Mouse (Mus musculus): ENCODE measurements at regions not wholly inside any gene's neighbourhood (a gene's known extent, or its start where the extent isn't known, plus 50 kb on each side); places are given as distances from the start of the nearest gene placed in this dataset.
A peak's percentile ranks its signal among the peaks of the same experiment; 100 is the strongest.

DNA sequence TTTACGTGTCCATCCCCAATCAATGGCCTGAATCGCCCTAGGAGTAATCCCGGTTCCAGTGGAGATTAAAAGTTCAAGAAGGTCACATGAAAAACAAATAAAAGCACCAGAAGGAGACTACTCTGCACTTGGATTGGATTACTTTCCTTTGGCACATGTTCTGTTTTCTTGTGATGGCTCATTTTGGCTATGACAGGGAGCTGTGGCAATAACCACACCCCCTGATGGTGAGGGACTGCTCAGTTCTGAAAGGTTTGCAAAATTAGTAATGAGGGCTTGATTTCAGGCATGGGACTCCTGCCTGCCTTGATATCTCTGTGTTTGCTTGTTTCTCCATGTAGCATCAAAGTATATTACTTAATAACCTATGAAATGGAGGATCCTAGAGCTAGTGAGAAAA, 293.9 kb downstream of the Plk2 start:
- no peak for DNase-seq

DNA sequence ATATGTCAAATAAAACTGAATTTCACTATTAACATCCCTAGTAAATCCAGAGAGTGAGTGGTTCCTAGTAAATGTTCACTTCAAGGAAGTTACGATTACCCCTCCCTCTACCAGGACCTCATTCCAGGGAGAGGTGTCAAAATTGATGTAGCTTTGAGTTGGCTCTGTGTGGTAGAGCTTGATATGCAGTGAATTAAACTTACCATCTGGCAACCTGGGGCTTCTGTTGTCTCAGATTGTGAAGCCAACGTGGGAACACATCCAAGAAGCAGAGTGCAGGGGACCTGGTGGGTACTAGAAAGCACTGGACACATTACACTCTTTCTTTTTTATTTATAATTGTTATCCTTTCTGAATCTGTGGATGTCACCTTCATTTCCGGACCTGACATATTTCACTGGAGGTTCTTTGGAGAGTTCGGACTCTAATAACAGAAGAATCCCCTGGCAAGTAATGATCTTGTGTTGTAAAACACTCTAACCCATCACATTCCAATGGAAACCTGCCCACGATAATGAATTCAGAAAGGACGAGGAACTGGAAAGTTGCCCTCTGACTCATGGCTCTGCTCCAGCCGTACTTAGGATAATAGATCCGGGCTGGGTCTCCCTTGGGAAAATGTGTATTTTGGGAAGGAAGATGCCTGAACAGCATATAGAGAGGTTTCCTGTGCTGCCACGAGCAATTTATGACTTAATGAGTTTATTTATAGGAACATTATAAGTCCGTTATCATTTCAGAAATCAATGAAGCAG, 295.8 kb downstream of the Plk2 start:
- DNase-seq: peak; percentile 64 to 70

DNA sequence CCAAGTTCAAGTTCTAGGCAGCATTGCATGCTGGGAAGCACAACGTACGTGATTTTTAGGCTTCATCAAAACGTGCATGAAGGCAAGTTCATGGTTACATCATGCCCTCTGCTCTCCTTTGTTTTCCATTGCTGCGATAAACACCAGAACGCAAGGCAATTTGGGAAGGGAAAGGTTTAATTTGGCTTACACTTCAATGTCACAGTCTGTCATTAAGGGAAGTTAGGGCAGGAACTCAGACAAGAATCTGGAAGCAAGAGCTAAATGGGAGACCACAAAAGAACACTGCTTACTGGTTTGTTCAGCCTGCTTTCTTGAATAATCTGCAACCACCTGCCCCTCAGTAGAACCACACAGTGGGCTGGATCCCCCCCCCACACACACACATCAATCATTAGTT, 297.9 kb downstream of the Plk2 start:
- DNase-seq: no peak

DNA sequence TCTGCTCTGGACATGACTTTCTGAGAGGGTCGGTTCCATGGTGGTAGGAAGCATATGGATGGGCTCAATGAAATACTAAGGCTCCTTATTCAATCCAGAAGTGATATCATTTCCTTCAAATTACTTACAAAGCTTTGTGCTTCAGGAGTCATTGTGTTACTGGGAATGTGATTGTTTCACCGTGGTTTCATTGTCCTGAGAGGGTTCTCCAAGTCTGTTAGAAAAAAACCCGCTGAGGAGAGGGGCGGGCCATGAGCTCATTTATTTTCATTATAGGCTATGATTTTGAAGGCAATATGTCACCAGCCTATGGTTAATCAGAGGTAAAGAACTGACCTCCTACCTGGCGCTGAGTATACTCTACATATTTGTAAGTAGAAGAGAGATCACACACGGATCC, 300.0 kb downstream of the Plk2 start:
- DNase-seq: no peak

DNA sequence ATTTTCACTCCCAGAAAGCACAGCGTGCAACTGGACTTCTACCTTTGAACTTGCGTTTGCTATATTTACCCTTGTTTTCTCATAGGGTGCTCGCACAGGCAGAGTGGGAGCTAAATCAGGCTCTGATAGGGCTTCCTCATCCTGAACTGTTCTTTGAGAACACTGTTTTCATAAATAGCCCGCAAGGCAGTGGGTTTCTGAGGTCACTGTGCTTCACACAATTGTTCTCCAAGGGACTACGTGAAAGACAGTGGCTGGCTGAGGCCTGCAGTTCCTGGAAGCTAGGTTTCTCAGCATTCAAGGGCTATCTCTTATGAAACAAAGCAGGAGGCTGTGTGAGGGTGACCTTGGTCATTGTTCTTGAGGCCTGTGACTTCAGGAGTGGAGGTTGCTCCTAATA, 301.7 kb downstream of the Plk2 start:
- DNase-seq: peak; percentile 8 to 28

DNA sequence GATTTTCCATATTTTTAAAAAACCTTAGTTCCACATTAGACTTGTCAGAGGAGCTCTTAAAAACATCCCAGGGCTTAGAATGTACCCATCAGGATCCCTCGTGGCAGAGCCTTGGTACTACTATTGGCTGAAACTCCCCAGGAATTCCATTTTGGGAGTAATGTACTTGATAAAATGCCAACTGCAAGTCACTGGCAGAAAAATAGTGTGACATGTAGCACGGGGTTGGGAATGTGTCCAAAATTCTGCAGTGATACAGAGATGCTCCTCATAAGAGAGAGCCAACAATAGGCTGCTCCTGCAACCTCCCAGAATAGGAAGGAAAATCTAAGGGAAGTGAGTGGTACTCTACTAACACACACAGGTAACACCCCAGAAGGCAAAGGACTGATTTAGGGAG, 309.4 kb downstream of the Plk2 start:
- DNase-seq: peak; percentile 12 to 20

DNA sequence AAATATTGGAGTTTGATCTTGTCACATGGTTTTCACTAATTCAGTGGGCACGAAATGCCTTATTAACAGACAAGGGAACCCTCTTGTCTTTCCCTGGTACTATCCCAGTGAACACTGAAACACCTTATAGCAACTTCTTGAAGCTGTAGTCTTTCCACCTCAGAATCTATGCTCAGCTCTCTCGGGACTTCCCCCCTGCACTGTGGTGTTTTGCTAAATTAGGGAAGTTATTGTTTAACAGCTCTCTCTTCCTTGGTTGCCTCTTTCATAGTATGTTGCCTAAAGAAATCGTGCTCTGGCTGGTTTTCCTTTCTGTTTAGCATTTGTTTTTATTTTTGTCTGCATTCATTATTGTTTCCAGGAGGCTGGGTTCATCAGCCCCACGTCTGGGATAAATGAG, 316.0 kb downstream of the Plk2 start:
- DNase-seq: no peak

DNA sequence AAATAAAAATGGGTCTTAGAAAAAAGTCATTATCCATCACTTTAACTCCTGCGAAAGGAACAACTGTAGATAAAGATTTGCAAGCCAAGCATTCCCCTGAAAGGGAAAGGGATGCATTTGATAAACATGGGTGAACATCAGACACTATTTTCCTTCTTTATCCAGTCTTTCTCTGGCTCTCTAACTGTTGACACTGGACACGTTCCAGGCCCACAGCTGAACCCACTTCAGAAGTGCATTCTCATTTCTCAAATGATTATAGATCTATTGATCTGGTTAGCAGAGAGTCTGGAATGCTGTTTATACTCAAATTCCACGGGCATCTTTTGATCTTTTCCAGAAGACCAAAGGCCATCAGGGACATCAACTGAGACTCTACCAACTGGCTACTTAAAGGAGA, 317.7 kb downstream of the Plk2 start:
- DNase-seq: no peak

DNA sequence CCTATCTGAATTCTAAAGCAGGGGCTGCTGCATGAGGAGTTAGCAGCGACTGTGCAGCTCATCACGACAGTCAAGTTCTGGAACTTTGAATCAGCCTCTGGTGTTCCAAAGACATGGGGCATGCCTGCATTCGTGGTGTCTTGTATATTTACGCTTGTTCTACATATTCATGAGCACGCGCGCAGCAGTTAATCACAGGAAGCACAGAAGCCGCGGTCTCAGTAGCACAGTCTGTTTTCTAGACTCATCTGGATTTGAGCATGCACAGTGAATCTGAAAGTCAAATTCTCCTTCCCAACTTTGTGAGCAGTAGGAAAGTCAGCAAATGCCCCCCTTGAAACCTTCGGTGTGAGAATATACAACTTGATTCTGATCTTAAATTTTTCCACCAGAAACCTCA, 327.3 kb downstream of the Plk2 start:
- DNase-seq: no peak

DNA sequence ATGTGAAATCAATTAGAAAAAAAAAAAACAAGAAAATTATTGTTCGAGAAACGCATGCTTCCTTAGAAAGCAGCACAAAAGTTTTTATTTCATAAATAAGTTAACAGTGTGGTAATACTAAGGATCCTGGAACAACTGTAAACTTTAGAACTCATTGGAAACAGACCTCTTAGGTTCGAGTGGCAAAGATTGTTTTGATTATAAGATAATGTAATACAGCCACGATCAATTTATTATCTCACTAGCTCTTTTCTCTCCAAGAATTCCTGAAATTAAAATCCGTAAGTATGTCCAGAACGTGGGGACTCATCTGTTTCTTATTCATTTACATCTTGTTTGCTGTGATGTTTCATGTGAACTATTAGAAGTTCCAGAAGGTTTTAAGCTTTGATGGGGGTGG, 327.9 kb downstream of the Plk2 start:
- no peak for DNase-seq

DNA sequence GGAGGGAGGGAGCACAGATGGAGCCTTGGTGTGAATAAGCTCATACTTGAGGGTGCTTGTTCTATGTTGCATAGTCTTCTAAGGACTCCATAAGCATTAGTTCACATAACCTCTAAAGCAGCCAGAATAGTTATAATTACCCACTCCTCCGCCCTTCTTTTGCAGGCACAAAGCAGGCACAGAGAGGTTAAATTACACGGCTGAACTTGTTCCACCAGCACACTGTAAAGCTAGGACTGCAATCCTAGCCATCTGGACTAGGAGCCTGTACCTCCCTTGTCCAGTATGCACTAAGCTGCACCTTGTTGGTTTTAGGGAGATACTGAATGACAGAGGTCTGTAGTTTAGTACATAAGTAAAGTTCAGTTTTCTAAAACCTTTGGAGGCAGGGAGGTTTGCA, 330.0 kb downstream of the Plk2 start:
- DNase-seq: no peak

DNA sequence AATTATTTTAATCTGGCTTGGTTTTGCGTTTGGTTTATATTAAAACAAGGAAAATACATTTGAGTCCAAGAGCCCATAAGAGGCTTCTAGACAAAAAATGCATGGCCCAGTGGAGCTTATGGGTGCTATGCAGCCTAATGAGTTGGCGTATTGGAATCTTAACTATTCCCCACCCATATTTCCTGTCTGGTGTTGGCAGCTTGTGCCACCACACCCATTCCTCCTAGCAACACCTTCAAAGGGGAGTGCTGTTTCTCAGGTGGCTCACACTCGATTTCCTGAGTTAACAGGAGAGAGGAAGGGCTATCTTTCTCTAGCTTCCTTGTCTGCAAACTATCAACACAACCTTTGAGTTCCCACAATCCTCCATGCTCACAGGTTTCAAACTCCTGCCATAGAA, 331.0 kb downstream of the Plk2 start:
- no peak for DNase-seq

DNA sequence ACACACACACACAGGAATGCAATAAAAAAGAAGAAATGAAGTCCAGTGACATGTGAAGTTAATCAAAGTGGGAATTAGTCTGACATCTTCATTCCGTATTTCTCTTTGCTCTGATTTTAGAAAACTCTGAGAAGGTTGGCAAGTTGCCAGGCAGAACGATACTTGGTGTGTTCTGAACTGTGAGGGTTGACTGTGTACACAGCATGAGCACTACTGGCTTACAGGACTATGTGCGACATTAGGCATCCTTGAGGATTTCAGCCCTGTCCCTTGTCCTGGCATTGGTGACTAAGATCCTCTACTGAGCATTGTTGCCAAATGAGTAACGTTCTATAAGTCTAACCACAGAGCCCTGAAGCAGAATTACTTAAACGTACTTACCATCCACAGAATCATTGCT, 340.7 kb downstream of the Plk2 start:
- peak in 1 of 2 experiments; percentile 30 for DNase-seq

DNA sequence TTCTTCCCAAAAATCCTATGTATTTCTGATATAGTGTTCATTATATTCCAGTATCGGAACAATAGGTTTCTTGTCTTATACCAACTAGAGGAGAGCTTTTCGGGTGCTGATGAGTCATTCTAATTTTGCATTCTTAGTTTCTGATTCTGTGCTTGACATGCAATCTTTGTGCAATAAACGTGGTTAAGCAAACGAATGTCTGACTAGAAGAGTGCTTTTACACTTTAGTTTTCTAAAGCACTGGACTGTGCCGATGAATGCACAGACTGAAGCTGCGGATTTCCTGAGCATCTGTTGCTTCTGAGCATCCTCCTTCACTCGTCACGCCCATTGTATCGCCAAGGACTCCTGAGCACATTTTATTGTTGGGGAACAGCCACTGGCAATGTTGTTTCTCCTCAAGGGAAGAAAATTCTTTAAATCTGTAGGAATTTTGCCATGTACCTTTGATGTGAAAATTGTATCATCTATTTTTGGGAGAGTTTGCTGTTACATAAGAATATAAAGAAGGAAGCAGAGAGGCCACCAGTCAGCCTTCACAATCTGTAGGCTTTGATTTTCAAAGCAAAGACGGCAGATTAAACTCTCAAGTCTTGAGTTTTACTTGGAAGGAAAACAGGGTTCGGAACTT, 346.8 kb downstream of the Plk2 start:
- DNase-seq: no peak

DNA sequence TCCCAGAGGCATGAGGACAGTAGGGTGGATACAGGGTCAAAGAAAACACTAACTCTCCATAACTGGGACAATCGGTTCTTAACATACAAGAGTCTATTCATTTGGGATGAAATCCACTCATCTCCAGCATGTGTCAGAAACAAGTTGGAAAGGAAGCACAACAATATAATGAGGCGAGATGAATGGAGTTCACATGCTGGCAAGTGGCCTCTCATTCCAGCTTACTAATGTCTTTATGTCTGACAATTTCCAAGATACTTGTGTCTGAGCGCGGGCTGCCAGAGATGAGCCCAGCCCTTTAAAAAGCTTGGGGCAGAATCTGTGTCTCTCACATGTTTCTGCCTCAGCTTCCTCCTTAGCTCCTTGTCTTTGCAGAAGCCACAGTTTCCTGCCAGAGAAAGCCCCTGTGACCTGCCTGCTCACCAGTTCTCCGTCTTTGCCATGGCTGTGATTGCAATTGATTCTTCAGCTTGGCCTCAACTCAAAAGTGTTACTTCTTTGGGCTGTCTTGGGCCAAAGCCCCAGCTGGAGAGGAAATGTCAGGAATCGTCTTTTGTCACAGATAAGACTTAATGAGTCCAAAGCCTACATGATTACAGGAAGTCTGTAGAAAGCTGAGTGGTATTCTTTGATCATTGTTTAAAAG, 352.5 kb downstream of the Plk2 start:
- peak; percentile 23 to 27 for DNase-seq

DNA sequence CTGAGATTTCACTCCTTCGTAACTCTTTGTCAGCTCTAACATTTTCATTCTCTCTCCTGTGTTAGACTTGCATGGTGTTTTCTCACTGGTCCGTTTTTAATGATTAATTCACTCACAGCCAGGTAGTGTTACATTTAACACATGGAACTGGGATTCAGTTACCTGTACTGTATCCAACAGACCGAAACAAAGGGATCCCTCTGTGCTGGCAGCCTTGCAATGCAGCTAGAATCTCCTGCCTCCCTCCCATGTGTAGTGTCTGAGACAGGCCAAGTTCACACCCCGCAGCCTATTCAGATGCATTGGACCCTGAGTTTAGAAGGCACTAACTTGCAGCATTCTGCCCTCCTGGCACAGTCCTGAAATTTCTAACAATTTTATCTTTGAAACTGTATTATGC, 357.9 kb downstream of the Plk2 start:
- no peak for DNase-seq

DNA sequence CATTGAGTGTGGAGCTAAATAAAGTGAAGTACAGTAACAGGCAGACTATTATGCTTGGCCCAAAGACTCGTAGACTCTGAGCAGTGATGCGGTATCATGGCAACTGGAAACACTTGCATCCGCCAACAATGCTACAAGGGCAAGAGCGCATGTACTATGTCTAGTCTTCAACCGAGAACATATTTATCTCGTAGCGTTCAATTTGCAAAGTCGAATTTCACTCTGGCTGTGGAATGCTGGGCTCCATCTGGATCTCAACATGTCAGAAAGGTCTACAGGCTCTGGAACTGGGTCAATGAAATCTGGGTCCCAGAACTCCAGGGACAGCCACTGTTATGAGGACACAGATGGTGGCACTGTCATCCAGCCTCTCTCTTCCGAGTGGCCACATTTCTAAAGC, 359.7 kb downstream of the Plk2 start:
- no peak for DNase-seq

DNA sequence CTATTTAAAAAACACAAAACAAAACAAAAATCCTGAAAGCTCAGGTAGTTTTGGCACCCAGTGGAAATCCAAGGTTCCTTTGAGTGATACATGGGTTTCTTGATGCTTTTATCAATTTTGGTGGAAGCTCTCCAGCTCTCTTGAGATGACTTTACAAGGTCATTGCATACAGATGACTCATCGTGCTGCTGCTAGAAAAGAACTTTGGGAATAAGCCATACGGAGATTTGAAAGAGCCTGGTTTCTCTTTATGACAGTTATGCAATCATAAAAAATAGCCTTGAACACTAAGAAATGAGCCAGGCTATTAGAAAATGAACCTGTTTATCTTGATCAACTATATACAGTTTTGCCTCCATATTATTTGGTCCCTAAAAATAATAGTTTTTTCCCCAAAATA, 362.0 kb downstream of the Plk2 start:
- no peak for DNase-seq

DNA sequence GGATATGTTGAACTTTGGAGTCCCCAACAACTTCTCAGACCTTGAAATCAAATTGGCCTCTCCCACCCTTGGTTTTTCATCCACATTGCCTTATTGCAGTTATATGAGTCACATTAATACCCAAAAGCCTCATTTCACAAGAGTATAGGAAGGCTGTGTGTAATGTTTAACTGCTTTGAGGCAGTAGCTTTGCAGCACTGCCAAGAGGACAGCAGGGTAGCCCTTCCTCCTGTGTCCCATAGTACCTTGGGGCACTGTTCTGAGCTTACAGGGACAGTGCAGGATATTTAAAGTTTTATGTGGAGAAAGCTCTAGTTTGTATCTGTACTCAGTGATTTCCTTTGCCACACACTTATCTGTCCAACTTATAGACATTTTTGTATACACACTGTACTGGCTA, 374.4 kb downstream of the Plk2 start:
- no peak for DNase-seq

DNA sequence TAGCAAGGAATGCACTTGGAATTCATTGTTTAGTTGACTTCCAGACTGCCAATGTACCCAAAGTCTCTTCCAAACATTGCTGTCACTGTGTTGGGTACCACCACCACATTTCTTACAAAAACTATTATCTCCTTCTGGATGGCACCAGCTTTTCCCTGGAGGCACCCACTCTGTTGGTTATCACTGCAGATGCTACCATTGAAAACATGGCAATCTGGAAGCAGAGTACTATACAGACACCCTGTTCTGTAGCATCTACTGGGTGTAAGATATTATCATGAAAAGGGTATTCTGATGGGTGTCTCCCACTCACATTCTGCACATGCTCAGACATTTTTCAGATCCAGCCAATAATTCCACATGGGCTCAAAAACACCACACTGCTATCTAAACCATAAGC, 380.4 kb downstream of the Plk2 start:
- DNase-seq: no peak

DNA sequence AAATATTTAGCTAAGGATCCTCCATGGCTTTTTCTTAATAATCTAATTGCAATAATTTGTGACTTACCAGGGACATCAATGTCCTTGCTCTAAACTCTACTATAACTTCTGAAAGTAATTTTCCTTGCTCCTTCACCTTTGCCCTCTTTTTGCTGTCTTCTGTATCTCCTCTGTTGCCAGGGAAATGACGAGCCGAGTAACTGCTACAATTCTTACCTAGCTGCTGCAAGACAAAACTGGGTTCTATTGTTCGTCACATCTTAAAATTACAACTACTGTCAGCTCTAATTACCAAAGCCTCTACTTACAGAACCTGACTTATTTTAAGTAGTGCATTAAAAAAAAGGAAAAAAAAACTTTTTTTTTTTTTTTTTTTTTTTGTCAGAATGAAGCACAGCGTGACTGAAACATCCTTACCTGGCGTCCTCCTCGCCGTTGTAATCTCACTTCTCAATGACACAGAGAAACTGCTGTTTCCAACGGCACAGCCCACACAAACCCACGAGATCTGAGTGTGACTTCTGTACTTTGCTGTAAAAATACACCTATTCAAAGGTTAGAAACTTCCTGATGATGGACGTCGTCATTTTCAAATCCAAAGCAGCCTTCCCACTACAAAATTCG, 389.4 kb downstream of the Plk2 start:
- DNase-seq: no peak

DNA sequence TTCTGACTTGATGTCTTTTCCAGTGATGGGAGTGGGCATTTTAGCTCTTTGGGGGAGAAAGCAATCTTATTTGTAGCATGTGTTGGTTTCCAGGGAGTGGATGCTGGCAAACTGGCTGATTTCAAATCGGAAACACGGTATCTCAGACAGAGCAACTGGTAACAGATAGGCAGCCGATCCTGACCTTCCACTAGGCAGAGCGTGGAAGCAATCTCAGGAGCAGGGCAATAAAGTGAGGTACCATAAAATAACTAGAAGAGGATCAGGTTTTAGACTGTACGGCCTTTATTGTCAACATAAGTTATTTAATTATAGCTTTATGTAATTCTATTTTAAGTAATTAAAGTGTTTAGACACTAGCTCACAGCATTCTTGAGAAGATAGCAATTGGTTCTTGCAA, 390.0 kb downstream of the Plk2 start:
- DNase-seq: no peak

DNA sequence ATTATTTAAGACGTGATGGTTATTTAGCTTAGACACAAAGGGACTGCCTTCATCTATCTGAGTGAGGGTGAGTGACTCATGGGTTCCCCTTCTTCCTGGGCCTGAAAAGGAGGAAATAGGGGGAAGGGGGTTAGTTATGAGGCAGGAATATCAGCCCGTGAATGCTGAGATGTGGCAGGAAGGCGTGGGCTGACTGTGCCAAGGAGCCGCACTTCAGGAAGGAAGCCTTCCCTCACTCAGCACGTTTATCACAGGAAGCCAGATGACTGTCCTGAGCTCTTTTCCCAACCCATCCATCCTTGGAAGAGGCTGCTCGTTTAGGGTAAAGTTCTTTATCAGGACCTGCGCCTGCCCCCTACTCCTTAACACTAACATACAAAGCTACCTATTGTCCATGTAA, 403.5 kb downstream of the Plk2 start:
- DNase-seq: no peak

DNA sequence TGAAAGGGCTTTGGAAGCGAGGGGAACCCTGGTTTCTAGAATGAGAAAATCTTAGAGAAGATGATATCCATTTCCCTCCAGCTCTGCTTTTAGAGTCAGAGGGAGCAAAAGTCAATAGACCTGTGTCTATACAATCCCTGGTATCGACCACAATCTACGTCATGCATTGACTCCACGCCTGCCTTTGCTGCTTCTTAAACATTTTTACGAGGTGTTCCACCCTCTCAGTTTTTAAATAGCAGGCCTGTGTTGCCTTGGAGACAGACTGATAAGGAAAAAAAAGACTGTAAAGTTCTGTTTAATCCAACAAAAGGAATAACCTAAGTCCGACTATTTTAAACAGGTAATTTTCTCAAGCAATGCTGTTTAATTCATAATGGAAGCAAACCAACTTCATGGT, 408.0 kb downstream of the Plk2 start:
- no peak for DNase-seq
